Comparison of ENCODE assay signal across 11 mouse cellular contexts in the genomic region with DNA sequence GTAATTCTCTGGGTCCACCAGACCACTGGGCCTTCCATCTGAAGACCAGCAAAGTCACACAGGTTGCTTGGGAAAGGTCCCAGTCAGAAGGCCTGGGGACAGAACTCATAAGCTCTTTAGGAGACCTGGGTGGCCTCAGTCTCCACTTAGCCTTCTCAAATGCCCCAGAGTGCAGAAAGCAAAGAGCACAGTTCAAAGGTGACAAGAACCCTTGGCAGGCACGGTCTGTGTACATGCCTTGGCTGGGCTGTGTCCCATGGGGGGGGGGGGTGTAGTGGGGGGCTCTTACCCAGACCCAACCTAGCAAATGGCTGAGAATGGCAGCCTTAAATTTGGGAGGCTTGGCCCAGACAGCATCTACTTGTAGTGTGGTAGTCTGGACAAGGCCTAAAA.
"Had no signal": no experiment of that assay in that cellular context is flagged by ENCODE, and none has a peak within 500 bp of the region (broad histone marks: within the 10 kb centered on the region; RNA-seq: fewer than 3 reads in every experiment).

No protein-coding gene starts in this region.

- H3K4me1 ChIP-seq: limb, embryonic 12.5 days; midbrain, embryonic 12.5 days; stomach, embryonic 15.5 days had no signal

- DNase-seq: layer of hippocampus, adult 9-11 months; layer of hippocampus, postnatal 36 days; right cerebral cortex, postnatal 14 days; thymus, adult 2 months; thymus, postnatal 25 days had no signal

- H3K4me3 ChIP-seq: kidney, embryonic 15.5 days; limb, embryonic 12.5 days; midbrain, embryonic 12.5 days; stomach, embryonic 15.5 days had no signal

- H3K9me3 ChIP-seq: kidney, embryonic 15.5 days; limb, embryonic 12.5 days; midbrain, embryonic 12.5 days; stomach, embryonic 15.5 days had no signal

- H3K4me2 ChIP-seq: kidney, embryonic 15.5 days; limb, embryonic 12.5 days; midbrain, embryonic 12.5 days; stomach, embryonic 15.5 days had no signal

- ATAC-seq: midbrain, embryonic 16.5 days had no signal

- H3K27ac ChIP-seq: kidney, embryonic 15.5 days; limb, embryonic 12.5 days; liver, embryonic 14.5 days; midbrain, embryonic 12.5 days; stomach, embryonic 15.5 days had no signal

- H3K27me3 ChIP-seq: kidney, embryonic 15.5 days; limb, embryonic 12.5 days; midbrain, embryonic 12.5 days; stomach, embryonic 15.5 days had no signal

- H3K9ac ChIP-seq: kidney, embryonic 15.5 days; limb, embryonic 12.5 days; liver, embryonic 14.5 days; midbrain, embryonic 12.5 days; stomach, embryonic 15.5 days had no signal
